Mouse (Mus musculus): ENCODE results near the gene Pck2. TPM values are rescaled to one million over a fixed set of nuclear protein-coding genes. Genes with fewer than 3 reads are reported as not detected.

Gene Pck2
- polyA plus RNA-seq, 1 experiment, result 87.9 TPM

GRCm38 (mm10) chr14:55567496-55567895 lies 27.4 kb downstream of the Pck2 start:
- Histone ChIP-seq H3K4me3 (ENCODE audit: insufficient read depth, poor library complexity, severe bottlenecking) (no peak overlapping the region), H3K27me3 (ENCODE audit: control insufficient read depth, insufficient read depth, insufficient read length) (no peaks in the 10 kb centered on the region), H3K79me2 (ENCODE audit: control insufficient read depth, insufficient read depth) (no peaks in the 10 kb centered on the region), H3ac (ENCODE audit: control insufficient read depth, insufficient read length, low read depth) (no peak overlapping the region), H3K79me3 (ENCODE audit: low read depth) (no peaks in the 10 kb centered on the region), H3K36me3 (ENCODE audit: control insufficient read depth, insufficient read depth) (peaks cover 14% of the 10 kb centered on the region)
- TF ChIP-seq USF1 (IDR thresholded peaks at IDR 0.05; ENCODE audit: low read depth) (no peak), MYOG (IDR thresholded peaks at IDR 0.05; ENCODE audit: control insufficient read depth, extremely low read depth, insufficient read length) (no peak), CEBPB (IDR thresholded peaks at IDR 0.05; ENCODE audit: low read depth) (no peak), FOSL1 (IDR thresholded peaks at IDR 0.05; ENCODE audit: insufficient read depth, low read length, poor library complexity, severe bottlenecking) (no peak), MYOD1 (IDR thresholded peaks at IDR 0.05; ENCODE audit: control insufficient read depth, insufficient read length, low read depth) (no peak), CTCF (IDR thresholded peaks at IDR 0.05; ENCODE audit: control insufficient read depth, insufficient read depth, insufficient read length) (no peak), MAX (IDR thresholded peaks at IDR 0.05) (no peak)

GRCm38 (mm10) chr14:55570588-55570987 lies 30.5 kb downstream of the Pck2 start:
- Histone ChIP-seq H3K79me2 (ENCODE audit: control insufficient read depth, insufficient read depth) (no peaks in the 10 kb centered on the region), H3K4me3 (ENCODE audit: insufficient read depth, poor library complexity, severe bottlenecking) (no peak overlapping the region), H3ac (ENCODE audit: control insufficient read depth, insufficient read length, low read depth) (no peak overlapping the region), H3K79me3 (ENCODE audit: low read depth) (no peaks in the 10 kb centered on the region), H3K36me3 (ENCODE audit: control insufficient read depth, insufficient read depth) (peaks cover 11% of the 10 kb centered on the region), H3K27me3 (ENCODE audit: control insufficient read depth, insufficient read depth, insufficient read length) (no peaks in the 10 kb centered on the region)
- TF ChIP-seq USF1 (IDR thresholded peaks at IDR 0.05; ENCODE audit: low read depth) (no peak), CEBPB (IDR thresholded peaks at IDR 0.05; ENCODE audit: low read depth) (no peak), CTCF (IDR thresholded peaks at IDR 0.05; ENCODE audit: control insufficient read depth, insufficient read depth, insufficient read length) (no peak), FOSL1 (IDR thresholded peaks at IDR 0.05; ENCODE audit: insufficient read depth, low read length, poor library complexity, severe bottlenecking) (no peak), MYOG (IDR thresholded peaks at IDR 0.05; ENCODE audit: control insufficient read depth, extremely low read depth, insufficient read length) (no peak), MAX (IDR thresholded peaks at IDR 0.05) (no peak), MYOD1 (IDR thresholded peaks at IDR 0.05; ENCODE audit: control insufficient read depth, insufficient read length, low read depth) (no peak)

- Histone ChIP-seq H3K79me3 (ENCODE audit: low read depth) (no peaks in the 10 kb centered on the region), H3K4me3 (ENCODE audit: insufficient read depth, poor library complexity, severe bottlenecking) (no peak overlapping the region), H3ac (ENCODE audit: control insufficient read depth, insufficient read length, low read depth) (no peak overlapping the region), H3K27me3 (ENCODE audit: control insufficient read depth, insufficient read depth, insufficient read length) (no peaks in the 10 kb centered on the region), H3K79me2 (ENCODE audit: control insufficient read depth, insufficient read depth) (no peaks in the 10 kb centered on the region), H3K36me3 (ENCODE audit: control insufficient read depth, insufficient read depth) (peaks cover 6% of the 10 kb centered on the region)
- TF ChIP-seq CEBPB (IDR thresholded peaks at IDR 0.05; ENCODE audit: low read depth) (no peak), MYOD1 (IDR thresholded peaks at IDR 0.05; ENCODE audit: control insufficient read depth, insufficient read length, low read depth) (no peak), CTCF (IDR thresholded peaks at IDR 0.05; ENCODE audit: control insufficient read depth, insufficient read depth, insufficient read length) (no peak), MAX (IDR thresholded peaks at IDR 0.05) (no peak), USF1 (IDR thresholded peaks at IDR 0.05; ENCODE audit: low read depth) (no peak), FOSL1 (IDR thresholded peaks at IDR 0.05; ENCODE audit: insufficient read depth, low read length, poor library complexity, severe bottlenecking) (no peak), MYOG (IDR thresholded peaks at IDR 0.05; ENCODE audit: control insufficient read depth, extremely low read depth, insufficient read length) (no peak)
These were observed 31.7 kb downstream of the Pck2 start for GRCm38 (mm10) chr14:55571760-55572159.

DNA sequence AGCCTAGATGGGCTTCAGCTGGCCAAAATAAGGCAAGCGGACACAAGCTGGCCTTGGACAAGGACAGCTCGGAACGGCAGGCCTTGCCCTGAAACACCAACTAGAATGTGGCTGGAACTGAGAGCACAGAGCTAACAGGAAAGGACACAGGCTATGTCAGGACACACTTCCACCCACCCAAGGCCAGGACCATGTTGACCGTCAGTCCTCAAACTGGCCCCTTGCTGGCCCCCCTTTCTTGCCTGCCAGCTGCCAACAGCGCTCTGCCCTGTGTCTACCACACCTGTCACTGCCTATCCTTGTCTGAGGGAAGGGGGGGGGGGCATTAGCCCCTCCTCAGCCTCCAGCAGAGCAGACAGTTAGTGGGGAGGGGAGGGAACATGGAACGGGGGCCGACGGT lies 35.2 kb downstream of the Pck2 start, which contains the start of gene Fitm1:
Gene Fitm1, plus strand, starts transcription at position 316 of the 400 bp plus-strand sequence.
- TF ChIP-seq MAX (IDR thresholded peaks at IDR 0.05) (no peak), USF1 (IDR thresholded peaks at IDR 0.05; ENCODE audit: low read depth) (no peak), CTCF (IDR thresholded peaks at IDR 0.05; ENCODE audit: control insufficient read depth, insufficient read depth, insufficient read length) (no peak), MYOG (IDR thresholded peaks at IDR 0.05; ENCODE audit: control insufficient read depth, extremely low read depth, insufficient read length) (no peak), MYOD1 (IDR thresholded peaks at IDR 0.05; ENCODE audit: control insufficient read depth, insufficient read length, low read depth) (no peak), FOSL1 (IDR thresholded peaks at IDR 0.05; ENCODE audit: insufficient read depth, low read length, poor library complexity, severe bottlenecking) (no peak), CEBPB (IDR thresholded peaks at IDR 0.05; ENCODE audit: low read depth) (no peak)
- Histone ChIP-seq H3ac (ENCODE audit: control insufficient read depth, insufficient read length, low read depth) (no peak within 1 kb of the TSS), H3K4me3 (ENCODE audit: insufficient read depth, poor library complexity, severe bottlenecking) (no peak within 1 kb of the TSS), H3K79me3 (ENCODE audit: low read depth) (no peaks in the 10 kb centered on the region), H3K79me2 (ENCODE audit: control insufficient read depth, insufficient read depth) (no peaks in the 10 kb centered on the region), H3K27me3 (ENCODE audit: control insufficient read depth, insufficient read depth, insufficient read length) (no peaks in the 10 kb centered on the region), H3K36me3 (ENCODE audit: control insufficient read depth, insufficient read depth) (no peaks in the 10 kb centered on the region)

DNA sequence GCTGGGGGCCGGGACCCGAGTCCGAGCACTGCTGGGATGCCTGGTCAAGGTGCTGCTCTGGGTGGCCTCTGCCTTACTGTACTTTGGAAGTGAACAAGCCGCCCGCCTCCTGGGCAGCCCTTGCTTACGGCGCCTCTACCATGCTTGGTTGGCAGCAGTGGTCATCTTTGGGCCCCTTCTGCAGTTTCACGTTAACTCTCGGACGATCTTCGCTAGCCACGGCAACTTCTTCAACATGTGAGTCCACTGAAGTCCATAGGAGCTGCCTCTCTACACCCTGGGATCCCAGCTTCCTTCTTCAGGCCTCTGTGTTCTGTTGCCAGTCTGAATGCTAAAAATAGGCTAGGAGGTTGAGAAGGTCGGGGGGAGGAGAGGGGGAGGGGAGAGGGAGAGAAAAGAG lies 35.6 kb downstream of the Pck2 start:
- Histone ChIP-seq H3K79me3 (ENCODE audit: low read depth) (no peaks in the 10 kb centered on the region), H3K27me3 (ENCODE audit: control insufficient read depth, insufficient read depth, insufficient read length) (no peaks in the 10 kb centered on the region), H3K79me2 (ENCODE audit: control insufficient read depth, insufficient read depth) (no peaks in the 10 kb centered on the region), H3ac (ENCODE audit: control insufficient read depth, insufficient read length, low read depth) (no peak overlapping the region), H3K4me3 (ENCODE audit: insufficient read depth, poor library complexity, severe bottlenecking) (no peak overlapping the region), H3K36me3 (ENCODE audit: control insufficient read depth, insufficient read depth) (no peaks in the 10 kb centered on the region)
- no peak for TF ChIP-seq MYOD1 (IDR thresholded peaks at IDR 0.05; ENCODE audit: control insufficient read depth, insufficient read length, low read depth)
- no peak for TF ChIP-seq FOSL1 (IDR thresholded peaks at IDR 0.05; ENCODE audit: insufficient read depth, low read length, poor library complexity, severe bottlenecking)
- no peak for TF ChIP-seq CEBPB (IDR thresholded peaks at IDR 0.05; ENCODE audit: low read depth)
- no peak for TF ChIP-seq MYOG (IDR thresholded peaks at IDR 0.05; ENCODE audit: control insufficient read depth, extremely low read depth, insufficient read length)
- no peak for TF ChIP-seq CTCF (IDR thresholded peaks at IDR 0.05; ENCODE audit: control insufficient read depth, insufficient read depth, insufficient read length)
- TF ChIP-seq USF1 (IDR thresholded peaks at IDR 0.05; ENCODE audit: low read depth), result no peak
- no peak for TF ChIP-seq MAX (IDR thresholded peaks at IDR 0.05)

- Histone ChIP-seq H3K79me3 (ENCODE audit: low read depth) (no peaks in the 10 kb centered on the region), H3ac (ENCODE audit: control insufficient read depth, insufficient read length, low read depth) (no peak overlapping the region), H3K79me2 (ENCODE audit: control insufficient read depth, insufficient read depth) (no peaks in the 10 kb centered on the region), H3K27me3 (ENCODE audit: control insufficient read depth, insufficient read depth, insufficient read length) (no peaks in the 10 kb centered on the region), H3K36me3 (ENCODE audit: control insufficient read depth, insufficient read depth) (peaks cover 2% of the 10 kb centered on the region), H3K4me3 (ENCODE audit: insufficient read depth, poor library complexity, severe bottlenecking) (no peak overlapping the region)
- TF ChIP-seq USF1 (IDR thresholded peaks at IDR 0.05; ENCODE audit: low read depth), result no peak
- no peak for TF ChIP-seq FOSL1 (IDR thresholded peaks at IDR 0.05; ENCODE audit: insufficient read depth, low read length, poor library complexity, severe bottlenecking)
- no peak for TF ChIP-seq MYOD1 (IDR thresholded peaks at IDR 0.05; ENCODE audit: control insufficient read depth, insufficient read length, low read depth)
- no peak for TF ChIP-seq CTCF (IDR thresholded peaks at IDR 0.05; ENCODE audit: control insufficient read depth, insufficient read depth, insufficient read length)
- no peak for TF ChIP-seq CEBPB (IDR thresholded peaks at IDR 0.05; ENCODE audit: low read depth)
- no peak for TF ChIP-seq MYOG (IDR thresholded peaks at IDR 0.05; ENCODE audit: control insufficient read depth, extremely low read depth, insufficient read length)
- no peak for TF ChIP-seq MAX (IDR thresholded peaks at IDR 0.05)
These were observed 36.3 kb downstream of the Pck2 start for GRCm38 (mm10) chr14:55576376-55576775.

Measured in C2C12 (cell line).